Mouse (Mus musculus) Patski (cell line): ENCODE measurements around the gene Zfpm1. TPM values are rescaled to one million over a fixed set of nuclear protein-coding genes. Genes with fewer than 3 reads are reported as not detected.

Source experiments
- ATAC-seq: fragments of 100-300 bp; one replicate; pipeline ENCODE4 v1.8.0; 2021
- CTCF ChIA-PET: fragments of 350-600 bp; sonication (Branson Sonifier 250); formaldehyde crosslinking; loops from one replicate; lab custom pipeline; 2022; ENCODE audit warnings: inconsistent platforms; lab: Charles Lee
- POLR2A ChIA-PET: fragments of 350-600 bp; sonication (Branson Sonifier 250); formaldehyde crosslinking; loops from one replicate; lab custom pipeline; 2022; ENCODE audit warnings: antibody characterized with exemption, inconsistent platforms; lab: Charles Lee
- DNase-seq: peaks from one replicate; pipeline ENCODE4 v3.0.0-alpha.2; 2011; ENCODE audit warnings: low read depth, low spot score
- H3K27me3 ChIP-seq: fragments of 371-371 bp; one replicate; pipeline ENCODE4 v1.5.1; 2021
- CTCF ChIP-seq: fragments of 100-300 bp; IDR thresholded peaks from one replicate; pipeline ENCODE4 v1.5.1; 2021
- in situ Hi-C: fragments of 300-500 bp; cut with MboI; formaldehyde crosslinking; loops from 3 replicates; pipeline ENCODE4 v1.11.1; 2018; ENCODE audit warnings: low pct_unique_long_range_greater_than_20kb, mixed read lengths
- polyA plus RNA-seq: library from polyadenylated mRNA; unstranded; gene quantifications from one replicate; pipeline ENCODE4 v1.2.3, GENCODE M21; 2021

The Zfpm1 gene
- polyA plus RNA-seq, 1 experiment from 2014 or later, result 17.8 TPM

- ChIA-PET POLR2A (interaction anchor here (0.6 kb wide), 1 partner anchor 67 kb away, joined by 3 read pairs; no protein-coding TSS in a partner anchor), CTCF (interaction anchor here (0.9 to 1.6 kb wide), 4 partner anchors 9 to 29 kb away, joined by 3 to 7 read pairs (median 3); no protein-coding TSS in a partner anchor)
- TF ChIP-seq CTCF, result no peak
- no peak for ATAC-seq
- in situ Hi-C loops, result loop anchor here (10.0 kb wide), 1 partner anchor 176 kb away; no protein-coding TSS in a partner anchor
- DNase-seq, result no peak
- no peaks in the 10 kb centered on the region for H3K27me3 ChIP-seq
Observed at GRCm38 (mm10) chr8:122340761-122341160, 58.8 kb downstream of the Zfpm1 start.

GRCm38 (mm10) chr8:122341790-122342189 is 59.8 kb downstream of the Zfpm1 start:
- in situ Hi-C loops, result loop anchor here (10.0 kb wide), 1 partner anchor 177 kb away; no protein-coding TSS in a partner anchor

GRCm38 (mm10) chr8:122342362-122342761 is 60.4 kb downstream of the Zfpm1 start:
- no peaks in the 10 kb centered on the region for H3K27me3 ChIP-seq
- no peak for ATAC-seq
- POLR2A ChIA-PET, result interaction anchor here (1.1 kb wide), 1 partner anchor 55 kb away, joined by 3 read pairs; no protein-coding TSS in a partner anchor
- in situ Hi-C loops, result loop anchor here (10.0 kb wide), 1 partner anchor 178 kb away; no protein-coding TSS in a partner anchor
- CTCF ChIA-PET, result interaction anchor here (1.6 kb wide), 1 partner anchor 27 kb away, joined by 6 read pairs; no protein-coding TSS in a partner anchor
- no peak for TF ChIP-seq CTCF
- DNase-seq, result no peak

More at GRCm38 (mm10) chr8:122341790-122342189, 59.8 kb downstream of the Zfpm1 start:
- CTCF ChIA-PET, result interaction anchor here (1.1 kb wide), 1 partner anchor 15 kb away, joined by 3 read pairs; no protein-coding TSS in a partner anchor
- no peak for TF ChIP-seq CTCF
- no peak for ATAC-seq
- POLR2A ChIA-PET, result no interaction called here
- H3K27me3 ChIP-seq, result no peaks in the 10 kb centered on the region
- DNase-seq, result no peak

- DNase-seq, result no peak
- POLR2A ChIA-PET, result interaction anchor here (1.1 kb wide), 1 partner anchor 55 kb away, joined by 3 read pairs; no protein-coding TSS in a partner anchor
- in situ Hi-C loops, result loop anchor here (10.0 kb wide), 1 partner anchor 178 kb away; no protein-coding TSS in a partner anchor
- no peak for TF ChIP-seq CTCF
- ATAC-seq, result no peak
- CTCF ChIA-PET, result interaction anchor here (1.6 kb wide), 1 partner anchor 26 kb away, joined by 6 read pairs; no protein-coding TSS in a partner anchor
- H3K27me3 ChIP-seq, result no peaks in the 10 kb centered on the region
Observed at GRCm38 (mm10) chr8:122342806-122343209, 60.9 kb downstream of the Zfpm1 start.

- no peak for TF ChIP-seq CTCF
- ChIA-PET POLR2A (interaction anchor here (1.1 kb wide), 1 partner anchor 54 kb away, joined by 3 read pairs; no protein-coding TSS in a partner anchor), CTCF (interaction anchor here (1.6 kb wide), 1 partner anchor 26 kb away, joined by 6 read pairs; no protein-coding TSS in a partner anchor)
- no peaks in the 10 kb centered on the region for H3K27me3 ChIP-seq
- in situ Hi-C loops, result loop anchor here (10.0 kb wide), 1 partner anchor 179 kb away; no protein-coding TSS in a partner anchor
- no peak for ATAC-seq
- no peak for DNase-seq
Observed at GRCm38 (mm10) chr8:122343341-122343740, 61.4 kb downstream of the Zfpm1 start.

GRCm38 (mm10) chr8:122343758-122344157 is 61.8 kb downstream of the Zfpm1 start:
- DNase-seq, result no peak
- CTCF ChIA-PET, result interaction anchor here (1.6 kb wide), 1 partner anchor 25 kb away, joined by 6 read pairs; no protein-coding TSS in a partner anchor
- in situ Hi-C loops, result loop anchor here (10.0 kb wide), 1 partner anchor 179 kb away; no protein-coding TSS in a partner anchor
- POLR2A ChIA-PET, result no interaction called here
- no peak for TF ChIP-seq CTCF
- H3K27me3 ChIP-seq, result no peaks in the 10 kb centered on the region
- ATAC-seq, result no peak

GRCm38 (mm10) chr8:122344219-122344618 is 62.3 kb downstream of the Zfpm1 start:
- in situ Hi-C loops, result loop anchor here (10.0 kb wide), 1 partner anchor 179 kb away; no protein-coding TSS in a partner anchor
- no peak for ATAC-seq
- no peak for DNase-seq
- ChIA-PET POLR2A (no interaction called here), CTCF (no interaction called here)
- H3K27me3 ChIP-seq, result no peaks in the 10 kb centered on the region
- no peak for TF ChIP-seq CTCF

GRCm38 (mm10) chr8:122345181-122346095 is 63.5 kb downstream of the Zfpm1 start:
- no peak for TF ChIP-seq CTCF
- DNase-seq (no peak), ATAC-seq (no peak)
- ChIA-PET POLR2A (no interaction called here), CTCF (interaction anchor here (1.2 to 1.9 kb wide), 4 partner anchors 9 to 73 kb away, joined by 4 to 9 read pairs (median 5); no protein-coding TSS in a partner anchor)
- H3K27me3 ChIP-seq, result no peaks in the 10 kb centered on the region
- in situ Hi-C loops, result loop anchor here (10.0 kb wide), 1 partner anchor 181 kb away; no protein-coding TSS in a partner anchor

GRCm38 (mm10) chr8:122347811-122348552 is 66.0 kb downstream of the Zfpm1 start:
- no peaks in the 10 kb centered on the region for H3K27me3 ChIP-seq
- ChIA-PET CTCF (interaction anchor here (0.9 to 1.5 kb wide), 5 partner anchors 15 to 75 kb away, joined by 3 to 7 read pairs (median 3); no protein-coding TSS in a partner anchor), POLR2A (interaction anchor here (1.0 kb wide), 1 partner anchor 22 kb away, joined by 3 read pairs; no protein-coding TSS in a partner anchor)
- DNase-seq (peak; percentile 58), ATAC-seq (peak; percentile 44)
- no peak for TF ChIP-seq CTCF
- in situ Hi-C loops, result loop anchor here (10.0 kb wide), 1 partner anchor 183 kb away; no protein-coding TSS in a partner anchor
